Mouse (Mus musculus) ES-Bruce4 (cell line): ENCODE results near the gene Hivep2.

Experiments
- CTCF ChIP-seq: IDR thresholded peaks from one replicate; pipeline ENCODE4 v1.8.1; 2011; ENCODE audit warnings: low read depth, low read length
- POLR2A ChIP-seq: IDR thresholded peaks from one replicate; pipeline ENCODE4 v1.8.1; 2011; ENCODE audit warnings: low read length; ENCODE audit not compliant: insufficient read depth

DNA sequence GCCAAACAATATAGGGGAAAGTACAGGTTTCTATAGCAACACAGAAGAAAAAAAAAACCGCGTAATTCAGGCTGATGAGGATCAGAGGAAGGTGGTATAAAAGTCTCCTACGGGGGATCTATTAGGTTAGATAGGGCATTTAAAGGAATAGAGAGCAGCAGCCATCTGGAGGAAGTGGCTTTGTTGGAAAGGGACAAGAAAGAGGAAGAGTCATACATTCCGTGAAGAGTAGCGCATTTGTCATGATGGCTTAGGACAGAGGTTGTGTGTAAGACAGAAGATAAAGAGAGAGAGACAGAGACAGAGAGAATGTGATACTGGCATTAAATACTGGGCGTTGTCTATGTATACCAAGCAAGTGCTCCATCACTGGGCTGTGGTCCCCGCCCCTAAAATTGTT is 32.6 kb upstream of the Hivep2 start:
- TF ChIP-seq CTCF (no peak), POLR2A (no peak)
